Mouse (Mus musculus) embryo, embryonic 11.5 days (tissue): ENCODE measurements around the gene Spaca9.

ENCODE experiments used
- DNase-seq: peaks from one replicate; pipeline ENCODE4 v3.0.0-alpha.2; 2012; ENCODE audit warnings: low read depth, low spot score

Gene Spaca9

DNA sequence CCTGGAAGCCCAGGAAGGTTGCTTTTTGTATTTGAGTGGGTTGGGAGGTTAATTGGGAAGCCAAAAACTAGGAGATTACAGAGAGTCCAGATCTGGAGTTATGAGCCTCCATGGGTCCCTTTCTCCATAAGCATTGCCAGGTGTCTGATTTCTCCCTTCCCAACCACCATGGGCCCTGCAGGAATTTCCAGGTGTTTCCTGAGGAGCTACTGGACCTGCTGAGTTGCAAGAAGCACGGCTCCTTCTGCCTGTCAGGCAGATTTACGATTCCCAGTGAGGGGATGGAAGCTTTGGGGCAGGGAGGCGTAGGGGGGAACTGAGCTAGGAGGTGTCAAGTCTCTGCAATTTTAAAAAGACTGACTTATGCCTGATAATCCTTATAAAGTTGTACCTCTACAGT is 33.7 kb downstream of the Spaca9 start:
- no peak for DNase-seq

DNA sequence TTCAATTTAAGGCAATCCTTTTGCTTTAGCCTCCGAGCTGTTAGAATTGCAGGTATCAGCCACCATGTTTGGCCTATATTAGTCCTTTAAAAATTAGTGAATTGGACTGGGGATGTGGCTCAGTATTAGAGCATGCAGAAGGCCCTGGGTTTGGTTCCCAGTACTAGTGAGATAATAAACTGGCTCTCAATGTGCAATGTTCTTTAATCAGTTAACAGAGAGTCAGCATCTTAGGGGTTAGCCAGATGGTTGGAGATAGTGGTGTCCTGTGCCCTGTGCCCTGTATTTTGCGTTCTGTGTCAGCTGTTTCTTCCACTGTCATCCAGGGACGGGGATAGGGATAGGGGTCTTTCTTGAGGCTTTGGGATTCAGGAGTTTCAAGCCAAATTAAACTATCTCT is 36.6 kb downstream of the Spaca9 start:
- DNase-seq = no peak

DNA sequence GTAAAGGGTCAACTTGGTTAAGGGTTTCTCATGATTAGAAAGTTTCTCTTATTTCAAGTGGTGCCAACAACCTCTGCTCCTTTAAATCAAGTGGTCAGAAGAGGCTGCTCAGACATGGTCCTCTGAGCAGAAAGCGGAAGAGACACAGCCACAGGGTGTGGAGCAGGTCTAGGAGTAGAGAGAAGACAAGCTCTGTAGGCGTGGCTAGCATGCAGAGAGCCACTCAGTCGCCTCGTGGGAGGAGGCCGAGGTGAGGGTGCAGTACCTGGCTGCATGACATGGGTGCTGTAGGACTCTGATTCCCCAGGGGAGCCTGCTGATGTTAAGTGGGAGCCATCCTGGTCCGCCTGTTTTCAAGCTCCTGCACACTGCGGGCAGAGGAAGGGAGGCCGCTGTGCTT is 43.3 kb downstream of the Spaca9 start:
- no peak for DNase-seq

DNA sequence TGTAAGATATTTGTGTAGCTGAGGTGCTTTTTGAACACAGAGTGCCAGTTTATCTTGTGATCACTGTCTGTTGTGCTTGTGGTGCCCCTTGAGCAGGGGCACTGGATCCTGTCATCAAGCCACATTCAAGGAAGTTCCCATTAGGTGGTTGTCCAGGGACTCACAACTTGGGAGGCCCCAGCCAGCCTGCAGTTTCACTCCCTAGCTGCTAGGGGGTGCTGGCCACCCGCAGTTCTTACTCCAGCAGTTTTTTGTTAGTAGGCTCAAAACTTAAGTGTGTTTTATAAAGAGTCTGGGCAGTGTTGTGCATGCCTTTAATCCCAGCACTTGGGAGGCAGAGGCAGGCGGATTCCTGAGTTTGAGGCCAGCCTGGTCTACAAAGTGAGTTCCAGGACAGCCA is 45.2 kb downstream of the Spaca9 start:
- no peak for DNase-seq

DNA sequence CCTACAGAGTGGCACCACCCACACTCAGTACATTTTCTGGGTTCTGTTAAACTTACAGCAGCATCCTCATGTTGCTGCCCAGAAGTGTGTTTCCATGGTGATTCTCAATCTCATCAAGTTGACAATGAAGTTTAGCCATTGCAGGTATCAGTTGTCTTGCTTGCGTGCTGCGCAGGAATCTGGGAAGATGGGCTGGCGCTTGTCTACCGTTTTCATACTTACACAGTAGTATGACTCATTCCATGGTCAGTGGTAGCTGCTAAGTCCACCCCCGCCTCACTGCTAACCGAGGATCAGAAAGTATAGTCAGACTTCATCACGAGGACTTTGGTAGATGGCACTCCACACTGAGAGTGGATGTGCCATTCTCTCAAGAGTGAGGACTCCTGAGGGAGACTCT is 46.2 kb downstream of the Spaca9 start:
- DNase-seq = no peak

DNA sequence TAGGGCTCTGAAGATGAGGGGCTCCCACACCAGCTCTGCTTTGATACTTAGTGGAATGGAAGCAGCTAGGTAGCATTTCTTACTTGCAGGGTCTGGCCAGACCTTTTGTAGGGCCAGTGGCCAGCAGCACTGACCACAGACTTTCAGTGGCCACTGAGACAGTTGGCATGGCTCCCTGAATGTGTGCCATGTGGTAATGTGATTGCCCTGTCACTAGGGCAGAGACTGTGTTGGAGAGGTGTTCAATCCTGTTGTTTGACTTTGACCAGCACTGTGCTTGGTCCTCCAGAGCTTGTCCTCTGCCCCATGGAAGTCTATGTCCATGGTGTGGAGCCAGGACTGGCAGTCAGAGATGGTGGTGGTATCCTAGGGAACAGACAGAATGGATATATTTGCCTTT is 49.0 kb downstream of the Spaca9 start:
- no peak for DNase-seq

DNA sequence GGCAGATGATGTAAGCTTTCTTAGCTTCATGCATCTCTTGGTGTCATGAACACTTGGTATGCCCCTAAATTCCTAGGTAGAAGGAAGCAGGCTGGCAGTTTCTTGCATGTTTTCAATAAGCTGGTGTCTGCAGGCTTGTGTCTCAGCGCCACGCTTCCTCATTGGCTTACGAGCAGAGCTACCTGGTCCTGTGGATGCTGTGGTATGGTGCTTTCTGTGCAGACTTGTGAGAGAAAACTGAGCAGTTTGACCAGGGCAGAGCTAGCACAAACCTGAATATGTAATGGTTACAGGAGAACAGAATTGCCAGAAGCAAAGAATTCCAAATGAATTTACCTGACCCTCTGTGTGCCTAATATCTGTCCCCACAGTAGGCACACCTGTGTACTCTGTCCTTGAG is 56.4 kb downstream of the Spaca9 start:
- DNase-seq = no peak
